Mouse (Mus musculus) heart, postnatal 10 days (tissue): ENCODE measurements at regions not wholly inside any gene's neighbourhood (a gene's known extent, or its start where the extent isn't known, plus 50 kb on each side); places are given as distances from the start of the nearest gene placed in this dataset.

Experiments
- DNase-seq, 2 experiments: peaks; one replicate each; pipeline ENCODE4 v3.0.0; 2021
- intact Hi-C: fragments of 180-260 bp; cut with DNase I; formaldehyde crosslinking; loops from one replicate; pipeline ENCODE4 v1.15.1; 2025

GRCm38 (mm10) chr16:30762898-30763595 is 163.5 kb downstream of the Fam43a start:
- intact Hi-C loops = no loop called here
- DNase-seq = no peak

GRCm38 (mm10) chr16:30765591-30765990 is 166.1 kb downstream of the Fam43a start:
- intact Hi-C loops = loop anchor here (5.0 kb wide), 1 partner anchor 202 kb away; no protein-coding TSS in a partner anchor

DNA sequence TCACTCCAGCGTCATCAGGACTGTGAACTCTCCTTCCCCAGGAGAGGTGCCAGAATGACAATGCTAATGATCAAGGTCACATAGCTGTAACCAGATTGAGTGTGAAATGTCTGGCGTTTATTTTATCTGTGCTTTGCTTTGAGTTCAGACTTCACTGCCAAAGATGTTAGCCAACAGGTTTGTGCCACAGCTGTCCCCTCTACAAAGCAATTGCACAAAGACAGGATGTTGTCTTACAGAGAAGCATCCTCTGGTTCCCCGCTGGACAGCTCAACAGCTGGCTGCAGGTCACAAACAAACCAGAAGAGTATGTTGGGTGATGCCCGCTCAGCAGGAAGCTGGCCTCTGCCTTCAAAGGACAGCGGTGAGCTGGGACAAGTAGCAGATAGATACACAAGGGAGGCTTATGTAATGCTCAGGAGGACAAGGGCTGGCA is 169.5 kb downstream of the Fam43a start:
- intact Hi-C loops = loop anchor here (2.0 to 5.0 kb wide), 2 partner anchors 28 to 198 kb away; no protein-coding TSS in a partner anchor
- DNase-seq = peak; percentile 61 to 62

More at GRCm38 (mm10) chr16:30765591-30765990, 166.1 kb downstream of the Fam43a start:
- no peak for DNase-seq

- no peak for DNase-seq
- intact Hi-C loops = loop anchor here (2.0 to 5.0 kb wide), 2 partner anchors 29 to 198 kb away; no protein-coding TSS in a partner anchor
Measured at GRCm38 (mm10) chr16:30769467-30769866, 169.9 kb downstream of the Fam43a start.

GRCm38 (mm10) chr16:30772802-30773201 is 173.3 kb downstream of the Fam43a start:
- intact Hi-C loops = no loop called here
- DNase-seq = peak; percentile 37 to 53

GRCm38 (mm10) chr16:30774951-30775661 is 175.6 kb downstream of the Fam43a start:
- DNase-seq = peak; percentile 64 to 69
- intact Hi-C loops = no loop called here

DNA sequence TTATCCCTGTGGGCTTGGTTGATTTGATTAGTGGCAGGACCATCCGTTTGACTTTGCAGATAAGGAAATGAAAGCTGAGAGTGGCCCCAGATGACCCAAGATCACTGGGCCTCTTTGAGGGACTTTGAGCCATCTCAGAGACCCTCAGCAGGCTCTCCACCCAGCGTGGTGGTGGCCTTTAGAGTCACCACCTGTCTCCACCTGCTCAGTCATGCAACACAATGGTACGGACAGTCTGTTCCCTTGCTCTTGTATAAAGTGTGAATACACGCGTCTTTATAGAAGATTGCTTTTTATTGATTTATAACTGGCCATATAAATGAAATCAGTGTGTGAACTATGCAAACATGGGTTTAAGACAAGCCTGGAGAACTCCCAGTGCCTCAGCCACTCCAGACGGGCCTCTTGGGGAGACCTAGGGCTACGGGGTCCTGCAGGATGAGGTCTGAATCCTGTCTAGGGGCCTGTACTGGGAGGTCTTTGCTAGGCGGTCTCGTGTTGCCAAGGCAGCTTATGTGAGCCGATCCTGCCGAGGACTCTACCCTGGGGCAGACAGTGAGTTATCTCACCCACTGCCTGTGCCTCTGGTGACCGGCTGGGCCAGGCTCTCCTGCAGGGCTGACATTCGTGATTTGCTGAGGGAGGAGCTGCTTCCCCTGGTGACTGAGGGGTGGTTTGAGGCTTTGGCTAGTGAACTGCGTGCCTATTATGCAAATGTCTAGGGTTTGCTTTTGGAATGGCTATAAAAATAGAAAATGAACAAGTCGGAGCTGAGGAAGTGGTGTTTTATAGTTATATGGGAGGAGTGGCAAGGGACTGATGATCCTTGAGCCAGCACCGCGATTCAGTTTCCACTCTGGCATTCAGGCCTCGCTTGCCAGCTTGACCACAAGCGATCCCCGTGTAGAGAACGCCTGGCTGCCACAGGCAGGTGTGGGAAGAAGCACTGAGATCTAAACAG is 176.5 kb downstream of the Fam43a start:
- DNase-seq = peak; percentile 43 to 57
- intact Hi-C loops = no loop called here

DNA sequence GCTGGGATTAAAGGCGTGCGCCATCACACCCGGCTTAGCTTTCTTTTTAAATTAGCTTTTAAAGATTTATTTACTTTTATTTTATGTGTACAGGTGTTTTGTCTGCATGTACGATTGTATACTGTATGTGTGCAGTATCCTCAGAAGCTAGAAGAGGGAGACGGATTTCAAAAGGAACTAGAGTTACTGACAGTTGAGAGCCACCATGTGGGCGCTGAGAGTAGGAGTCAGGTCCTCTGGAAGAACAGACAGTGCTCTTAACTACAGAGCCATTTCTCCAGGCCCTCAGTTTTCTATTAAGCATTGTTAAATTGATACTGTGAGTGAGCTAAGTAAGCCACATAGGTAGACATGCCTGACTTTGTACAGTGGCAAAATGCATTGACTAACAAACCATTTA is 177.9 kb downstream of the Fam43a start:
- intact Hi-C loops = no loop called here
- DNase-seq = no peak

DNA sequence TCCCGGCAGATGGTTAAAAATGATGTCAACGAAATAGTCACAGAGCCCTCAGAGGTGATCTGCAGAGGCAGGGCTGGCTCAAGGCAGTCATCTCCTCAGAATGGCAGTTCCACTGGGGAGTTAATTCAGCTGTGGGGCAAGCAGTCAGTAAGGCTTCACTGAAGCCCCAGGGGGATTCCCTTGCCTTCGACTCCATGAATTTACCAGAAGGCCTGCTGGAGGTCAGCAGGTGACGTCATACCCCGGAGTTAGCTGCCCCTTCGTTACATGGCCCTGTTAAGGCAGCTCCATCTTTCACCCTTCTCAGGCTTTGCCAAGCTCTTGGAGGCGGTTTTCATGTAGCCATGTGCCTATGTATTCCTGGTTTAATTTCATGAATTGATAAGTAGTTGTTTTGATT is 178.6 kb downstream of the Fam43a start:
- DNase-seq = no peak
- intact Hi-C loops = no loop called here

DNA sequence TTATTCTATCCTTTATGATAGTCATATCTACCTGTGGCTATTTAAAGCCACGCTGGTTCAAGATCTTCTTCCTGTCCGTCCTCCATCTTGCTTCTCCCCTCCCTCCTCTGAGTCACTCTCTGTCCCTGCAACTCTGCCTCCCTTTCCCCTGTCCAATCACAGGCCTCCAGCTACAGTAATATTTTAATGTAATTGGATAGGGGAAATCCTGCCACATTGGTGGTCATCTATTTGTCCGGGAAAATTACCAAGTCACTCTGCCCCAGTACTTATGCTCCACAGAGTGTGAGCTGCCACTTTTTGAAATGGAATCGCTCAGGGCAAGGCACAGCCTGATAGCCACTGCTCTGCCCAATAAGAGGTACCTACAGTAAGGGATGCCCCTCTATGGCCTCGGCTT is 179.4 kb downstream of the Fam43a start:
- intact Hi-C loops = no loop called here
- DNase-seq = no peak

DNA sequence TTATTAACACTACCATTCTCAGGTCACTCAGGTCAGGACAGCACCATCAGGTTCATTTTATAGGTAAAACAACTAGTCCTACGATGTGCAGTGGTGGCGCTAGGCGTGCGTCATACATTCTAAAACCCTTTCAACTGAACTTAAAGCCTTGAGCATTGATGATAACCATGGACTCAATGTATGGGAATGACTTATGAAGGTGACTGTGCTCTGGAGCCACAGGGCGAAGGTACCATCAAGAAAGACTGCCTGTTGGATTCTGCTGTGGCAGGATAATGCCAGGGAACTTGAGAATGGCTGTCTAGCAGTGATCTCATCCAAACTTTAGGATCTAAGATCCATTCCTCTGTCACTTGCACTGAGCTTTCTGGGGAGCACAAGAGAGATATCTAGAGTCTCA is 184.7 kb downstream of the Fam43a start:
- intact Hi-C loops = no loop called here
- no peak for DNase-seq

- intact Hi-C loops = no loop called here
- DNase-seq = no peak
Measured at GRCm38 (mm10) chr16:30784949-30785348, 185.4 kb downstream of the Fam43a start.

DNA sequence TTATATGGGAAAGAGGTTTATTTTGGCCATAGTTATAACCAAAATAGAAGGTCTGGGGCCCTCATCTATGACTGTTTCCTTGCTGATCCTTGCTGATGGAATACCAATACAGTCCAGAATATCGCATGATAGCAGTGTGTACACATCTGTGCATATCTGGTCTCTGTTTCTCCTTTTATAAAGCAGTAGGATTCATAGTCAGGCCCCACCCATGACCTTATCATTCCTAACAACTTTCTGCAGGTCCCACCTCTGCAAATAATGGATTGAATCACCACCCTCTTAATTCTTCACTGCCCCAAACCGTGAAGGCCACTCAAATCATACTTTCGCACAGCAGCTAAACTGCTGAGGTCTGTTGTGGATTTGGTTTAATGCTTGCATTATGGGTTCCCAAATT is 186.5 kb downstream of the Fam43a start:
- no peak for DNase-seq
- intact Hi-C loops = no loop called here

- no peak for DNase-seq
- intact Hi-C loops = no loop called here
Measured at GRCm38 (mm10) chr16:30787351-30787750, 187.8 kb downstream of the Fam43a start.

GRCm38 (mm10) chr16:30788321-30788781 is 188.8 kb downstream of the Fam43a start:
- intact Hi-C loops = no loop called here
- peak; percentile 59 to 62 for DNase-seq

- peak; percentile 32 to 38 for DNase-seq
- intact Hi-C loops = no loop called here
Measured at GRCm38 (mm10) chr16:30788944-30789781, 189.6 kb downstream of the Fam43a start.

- peak; percentile 78 to 80 for DNase-seq
- intact Hi-C loops = loop anchor here (5.0 to 10.0 kb wide), 2 partner anchors 187 to 275 kb away; no protein-coding TSS in a partner anchor
Measured at GRCm38 (mm10) chr16:30790036-30790435, 190.5 kb downstream of the Fam43a start.

- DNase-seq = peak; percentile 70 to 74
Measured at GRCm38 (mm10) chr16:30790551-30791001, 191.1 kb downstream of the Fam43a start.

More at GRCm38 (mm10) chr16:30790551-30791001, 191.1 kb downstream of the Fam43a start:
- intact Hi-C loops = loop anchor here (5.0 to 10.0 kb wide), 2 partner anchors 187 to 274 kb away; no protein-coding TSS in a partner anchor
